Mouse (Mus musculus) erythroblast, embryonic 14.5 days (primary cell): ENCODE results near the gene Fbln1.

Source experiments
- GATA1 ChIP-seq: IDR thresholded peaks from 2 replicates; pipeline ENCODE4 v1.6.1; 2012; ENCODE audit warnings: low read length, inconsistent platforms, mixed read lengths
- TAL1 ChIP-seq: IDR thresholded peaks from 3 replicates; pipeline ENCODE4 v1.6.1; 2012; ENCODE audit warnings: low read length, inconsistent platforms, mixed read lengths

DNA sequence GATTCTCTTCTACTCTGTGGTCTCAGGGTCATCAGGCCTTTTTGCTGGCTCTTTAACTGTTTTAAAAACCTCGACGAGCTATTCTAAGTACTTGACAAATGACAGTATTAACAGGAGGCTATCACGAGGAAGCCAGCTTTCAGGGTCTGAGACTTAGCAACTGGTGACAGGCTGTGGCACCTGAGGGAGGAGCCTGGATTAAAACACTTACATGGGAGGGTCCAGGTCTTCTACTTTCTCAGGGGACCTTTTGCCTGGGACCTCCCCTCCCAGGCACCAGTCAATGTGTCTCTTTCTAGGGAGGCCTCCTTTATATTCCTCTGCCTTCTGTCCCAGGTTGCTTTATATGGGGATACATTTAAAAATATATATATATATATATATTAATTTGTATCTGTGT is 128.5 kb downstream of the Fbln1 start:
- TF ChIP-seq TAL1 (no peak), GATA1 (no peak)
